Mouse (Mus musculus) regulatory T cell (primary cell): Measurements from ENCODE around the gene Ebf1.

ENCODE experiments used
- in situ Hi-C: fragments of 300-600 bp; cut with MboI, MseI; formaldehyde crosslinking; loops from one replicate; pipeline ENCODE4 v1.15.1; 2025; ENCODE audit warnings: high pct_unique_total_duplicates

The Ebf1 gene

DNA sequence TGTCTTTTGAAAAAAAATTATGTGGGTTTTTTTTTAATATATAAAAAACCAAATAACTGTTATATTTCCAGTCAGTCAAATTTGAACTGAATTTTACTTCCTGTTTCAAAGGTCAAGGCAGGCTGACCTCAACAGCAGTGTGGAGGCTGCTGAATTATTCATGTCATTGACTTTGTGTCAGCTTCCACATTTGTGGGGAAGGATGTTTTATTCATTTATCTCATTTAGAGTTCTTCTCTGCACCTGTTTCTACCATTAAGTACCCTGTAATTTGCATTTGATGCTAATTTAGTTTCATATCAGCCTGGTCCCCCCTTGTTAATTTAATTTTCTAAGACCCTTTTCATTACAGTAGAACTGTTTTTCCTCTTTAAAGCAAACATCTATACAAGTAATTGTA is 39.8 kb downstream of the Ebf1 start:
- in situ Hi-C loops, result no loop called here

DNA sequence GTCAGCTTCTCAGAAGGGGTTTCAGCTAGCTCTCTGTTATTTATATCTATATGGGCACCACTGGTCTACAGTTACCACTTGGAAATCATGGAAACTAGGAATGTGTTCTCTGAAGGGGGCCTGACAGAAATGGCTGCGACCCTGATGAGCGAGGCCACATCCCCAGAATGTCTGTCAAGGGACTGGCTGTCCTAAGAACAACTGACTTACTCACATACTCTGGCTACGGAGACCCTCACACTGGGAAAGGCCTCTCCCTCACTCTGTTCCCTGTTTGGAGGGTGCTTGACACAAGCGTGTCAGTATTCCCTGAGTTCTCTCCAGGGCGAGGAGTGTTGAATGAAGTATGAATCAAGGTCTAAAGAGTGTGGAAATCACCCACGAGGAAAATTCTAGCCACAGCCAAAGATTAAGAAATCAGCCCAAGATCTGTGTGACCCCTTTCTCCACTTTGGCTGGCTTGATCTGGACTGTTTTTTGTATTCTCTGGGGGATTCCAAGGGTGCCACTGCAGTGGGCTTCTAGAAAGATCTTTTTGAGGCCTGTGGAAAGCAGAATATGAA is 40.8 kb downstream of the Ebf1 start:
- in situ Hi-C loops, result no loop called here

GRCm38 (mm10) chr11:44661875-44662274 is 44.8 kb downstream of the Ebf1 start:
- in situ Hi-C loops, result no loop called here

GRCm38 (mm10) chr11:44663609-44664141 is 46.6 kb downstream of the Ebf1 start:
- in situ Hi-C loops, result no loop called here

- in situ Hi-C loops, result no loop called here
These were observed 48.1 kb downstream of the Ebf1 start for GRCm38 (mm10) chr11:44665156-44665682.

- in situ Hi-C loops, result no loop called here
These were observed 48.8 kb downstream of the Ebf1 start for GRCm38 (mm10) chr11:44665741-44666531.

GRCm38 (mm10) chr11:44666741-44667140 is 49.6 kb downstream of the Ebf1 start:
- in situ Hi-C loops, result no loop called here

GRCm38 (mm10) chr11:44681306-44681705 is 64.2 kb downstream of the Ebf1 start:
- in situ Hi-C loops, result no loop called here

- in situ Hi-C loops, result no loop called here
These were observed 64.9 kb downstream of the Ebf1 start for GRCm38 (mm10) chr11:44681995-44682394.

GRCm38 (mm10) chr11:44682703-44683539 is 65.8 kb downstream of the Ebf1 start:
- in situ Hi-C loops, result no loop called here

- in situ Hi-C loops, result no loop called here
These were observed 67.5 kb downstream of the Ebf1 start for GRCm38 (mm10) chr11:44684486-44685076.

GRCm38 (mm10) chr11:44685129-44685528 is 68.0 kb downstream of the Ebf1 start:
- in situ Hi-C loops, result no loop called here

GRCm38 (mm10) chr11:44685911-44686361 is 68.8 kb downstream of the Ebf1 start:
- in situ Hi-C loops, result no loop called here

DNA sequence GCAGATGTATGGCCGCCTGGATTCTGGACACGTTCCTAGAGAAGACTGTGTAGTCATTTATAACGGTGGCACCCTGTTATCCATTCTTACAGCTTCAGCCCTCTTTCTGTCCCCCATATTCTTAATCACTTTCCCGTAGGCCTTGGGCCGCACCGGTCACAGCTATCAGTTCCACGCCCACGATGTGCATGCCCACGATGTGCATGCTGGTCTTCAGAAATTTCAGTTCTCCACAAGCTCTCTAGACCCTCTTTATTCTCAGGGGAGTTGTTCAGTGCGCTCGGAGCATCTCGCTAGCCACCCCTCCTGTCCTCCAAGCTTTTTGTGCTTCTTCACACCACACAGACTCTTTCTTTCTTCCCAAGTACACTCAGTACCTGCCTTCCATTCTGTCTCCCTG is 69.3 kb downstream of the Ebf1 start:
- in situ Hi-C loops, result no loop called here

DNA sequence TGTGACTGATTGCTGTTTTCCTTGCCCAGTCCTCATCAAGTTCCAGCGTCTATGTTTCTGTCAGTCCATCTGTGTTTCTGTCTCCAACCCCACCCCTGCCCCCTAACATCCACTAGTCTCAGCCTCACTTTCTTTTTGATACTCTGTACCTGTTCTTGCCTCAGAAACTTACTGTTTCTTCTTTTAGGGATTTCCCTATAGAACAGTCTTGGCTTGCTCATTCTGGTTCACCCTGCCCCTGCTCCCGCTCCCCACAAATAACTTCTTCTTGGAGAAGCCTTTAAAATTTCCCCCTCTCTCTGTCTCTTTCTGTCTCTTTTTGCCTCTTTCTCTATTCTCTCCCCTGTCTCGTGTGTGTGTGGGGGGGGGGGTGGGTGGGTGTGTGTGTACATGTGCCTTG is 71.4 kb downstream of the Ebf1 start:
- in situ Hi-C loops, result no loop called here

DNA sequence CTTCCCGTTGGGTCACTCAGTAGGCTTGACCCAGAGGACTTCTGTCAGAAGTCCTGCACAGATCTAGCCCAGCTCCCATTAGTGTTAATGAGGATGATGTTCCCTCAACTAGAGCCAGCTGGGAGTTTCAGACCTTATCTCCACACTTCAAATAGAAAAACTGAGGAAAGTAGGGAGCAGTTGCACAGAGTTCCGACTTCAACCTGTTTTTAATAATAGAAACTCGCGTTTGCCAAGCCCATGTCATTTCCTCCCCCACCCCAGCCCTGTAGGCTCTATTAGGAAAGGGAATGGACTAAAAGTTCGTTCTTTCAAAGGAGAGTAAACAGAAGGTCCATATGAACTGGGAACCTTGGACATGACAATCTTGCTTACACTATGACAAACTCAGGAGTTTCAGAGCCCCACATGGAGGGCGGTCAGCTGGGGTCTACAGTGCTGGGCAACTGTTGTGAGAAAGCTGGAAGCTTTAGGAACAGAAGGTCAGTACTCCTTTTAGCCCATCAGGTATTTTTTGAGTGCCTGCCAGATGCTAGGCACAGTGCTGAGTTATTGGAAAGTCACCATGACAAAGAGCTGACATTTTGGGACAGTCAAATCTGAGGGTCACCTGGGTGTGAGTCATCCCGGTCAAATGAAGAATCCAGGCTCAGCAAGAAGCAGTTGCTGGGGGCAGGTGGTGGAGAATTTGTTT is 72.6 kb downstream of the Ebf1 start:
- in situ Hi-C loops, result no loop called here

- in situ Hi-C loops, result no loop called here
These were observed 73.1 kb downstream of the Ebf1 start for GRCm38 (mm10) chr11:44690265-44690572.

GRCm38 (mm10) chr11:44695416-44695815 is 78.3 kb downstream of the Ebf1 start:
- in situ Hi-C loops, result no loop called here

DNA sequence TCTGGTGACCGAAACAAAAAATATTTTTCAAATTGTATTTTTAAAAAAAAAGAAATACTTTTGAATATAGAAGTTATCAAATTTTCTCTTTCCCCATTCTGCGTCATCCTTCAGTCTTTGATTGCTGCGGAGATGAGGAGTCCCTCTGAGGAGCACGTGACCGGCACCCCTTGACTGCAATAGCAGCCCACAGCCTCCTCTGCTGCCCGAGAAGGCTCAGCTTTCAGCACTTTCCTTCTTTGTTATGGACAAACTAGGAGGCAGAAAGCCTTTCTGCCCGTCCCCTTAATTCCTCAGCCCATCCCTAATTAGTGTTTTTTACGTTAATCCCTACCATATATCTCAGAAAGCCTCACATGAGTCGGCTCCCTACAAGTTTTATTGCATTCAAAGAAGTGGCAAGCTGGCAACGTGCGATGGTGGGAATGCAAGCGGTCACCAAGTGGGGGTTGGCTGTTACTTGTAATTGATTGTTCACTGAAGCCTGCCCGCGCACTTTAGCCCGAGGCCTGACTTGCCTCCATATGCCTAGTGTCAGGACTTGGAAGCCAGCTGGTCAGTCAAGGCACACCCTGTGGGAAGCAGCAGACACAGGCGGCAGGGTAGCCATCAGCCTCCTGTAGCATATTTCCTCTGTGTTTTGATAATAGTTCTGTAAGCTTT is 79.6 kb downstream of the Ebf1 start:
- in situ Hi-C loops, result no loop called here

DNA sequence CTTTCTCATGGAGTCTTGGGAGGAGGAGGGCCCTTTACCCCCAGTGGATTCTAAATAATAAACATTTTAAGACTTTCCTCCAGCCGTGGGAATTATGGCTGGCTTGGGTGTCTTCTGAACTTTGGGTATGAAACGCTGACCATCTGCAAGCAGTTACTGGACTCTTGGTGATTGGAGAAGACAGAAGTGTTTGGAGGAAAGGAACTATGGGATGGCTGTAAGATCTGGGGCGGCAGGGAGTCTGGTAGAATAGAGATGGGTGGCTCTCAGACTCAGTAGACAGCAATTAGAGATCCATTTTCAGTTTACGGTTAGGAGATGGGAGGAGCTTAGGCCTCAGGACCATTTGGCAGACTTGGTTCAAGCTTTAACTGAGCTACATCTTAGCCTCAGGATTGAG is 83.1 kb downstream of the Ebf1 start:
- in situ Hi-C loops, result no loop called here
